Mouse (Mus musculus) neural tube, embryonic 15.5 days (tissue): ENCODE measurements around the gene Map3k9. TPM values are rescaled to one million over a fixed set of nuclear protein-coding genes. Genes with fewer than 3 reads are reported as not detected.

ENCODE experiments used
- ATAC-seq: fragments of 200-750 bp; cut with Nextera tagmentation; 2 replicates; pipeline ENCODE4 v1.8.0; 2017; ENCODE audit warnings: mild to moderate bottlenecking, moderate TSS enrichment, moderate library complexity; ENCODE audit not compliant: low FRiP score
- H3K27ac ChIP-seq: fragments of 300-500 bp; sonication (generic); replicated peaks from 2 replicates; pipeline ENCODE4 v1.5.1; 2015; ENCODE audit warnings: mild to moderate bottlenecking, inconsistent platforms
- H3K27me3 ChIP-seq: fragments of 300-500 bp; sonication (generic); replicated peaks from 2 replicates; pipeline ENCODE4 v1.6.1; 2015; ENCODE audit warnings: inconsistent platforms
- H3K36me3 ChIP-seq: fragments of 300-500 bp; sonication (generic); 2 replicates; pipeline ENCODE4 v1.6.1; 2015; ENCODE audit warnings: inconsistent platforms
- H3K4me1 ChIP-seq: fragments of 300-500 bp; sonication (generic); 2 replicates; pipeline ENCODE4 v1.6.1; 2015; ENCODE audit warnings: inconsistent platforms
- H3K4me2 ChIP-seq: fragments of 300-500 bp; sonication (generic); 2 replicates; pipeline ENCODE4 v1.6.1; 2015; ENCODE audit warnings: inconsistent platforms, mild to moderate bottlenecking, moderate library complexity
- H3K4me3 ChIP-seq: fragments of 300-500 bp; sonication (generic); replicated peaks from 2 replicates; pipeline ENCODE4 v1.5.1; 2015; ENCODE audit warnings: mild to moderate bottlenecking, inconsistent platforms
- H3K9ac ChIP-seq: fragments of 300-500 bp; sonication (generic); replicated peaks from 2 replicates; pipeline ENCODE4 v1.6.1; 2015; ENCODE audit warnings: mild to moderate bottlenecking, inconsistent platforms
- H3K9me3 ChIP-seq: fragments of 300-500 bp; sonication (generic); replicated peaks from 2 replicates; pipeline ENCODE4 v1.6.1; 2016; ENCODE audit warnings: inconsistent platforms
- WGBS: fragments of 180-500 bp; shearing (Covaris S2); methylation state at CpG from one replicate; pipeline ENCODE4 v1.1.7; 2015; ENCODE audit warnings: mixed read lengths; 5-methylcytosine and 5-hydroxymethylcytosine counted together
- polyA plus RNA-seq: library from polyadenylated mRNA; unstranded; fragments of >200 nt; fragmentation: Nextera tagmentation; extraction: Ambion mirVana; gene quantifications from 2 replicates; pipeline ENCODE4 v1.2.1, GENCODE M21; 2015

The Map3k9 gene
- polyA plus RNA-seq, 1 experiment from 2014 or later = 11.5 TPM

GRCm38 (mm10) chr12:81691177-81691730 is 89.7 kb downstream of the Map3k9 start:
- H3K4me3 ChIP-seq = no peak overlapping the region
- no peak for ATAC-seq
- H3K4me1 ChIP-seq = peaks cover 7% of the 10 kb centered on the region
- no peak overlapping the region for H3K4me2 ChIP-seq
- 56% methylated on average over 8 of the region's 8 CpGs for WGBS
- H3K27me3 ChIP-seq = no peaks in the 10 kb centered on the region
- H3K36me3 ChIP-seq = no peaks in the 10 kb centered on the region
- H3K27ac ChIP-seq = no peak overlapping the region
- no peaks in the 10 kb centered on the region for H3K9me3 ChIP-seq
- H3K9ac ChIP-seq = no peak overlapping the region

GRCm38 (mm10) chr12:81690751-81691150 is 90.2 kb downstream of the Map3k9 start:
- no peaks in the 10 kb centered on the region for H3K36me3 ChIP-seq
- H3K9me3 ChIP-seq = no peaks in the 10 kb centered on the region

GRCm38 (mm10) chr12:81690111-81690510 is 90.9 kb downstream of the Map3k9 start:
- Histone ChIP-seq H3K27ac (no peak overlapping the region), H3K4me1 (peaks cover 15% of the 10 kb centered on the region), H3K9ac (no peak overlapping the region), H3K4me3 (no peak overlapping the region), H3K9me3 (no peaks in the 10 kb centered on the region), H3K4me2 (no peak overlapping the region), H3K27me3 (no peaks in the 10 kb centered on the region), H3K36me3 (no peaks in the 10 kb centered on the region)
- no peak for ATAC-seq
- 94% methylated on average over 15 of the region's 15 CpGs for WGBS

More at GRCm38 (mm10) chr12:81690751-81691150, 90.2 kb downstream of the Map3k9 start:
- Histone ChIP-seq H3K4me3 (no peak overlapping the region), H3K4me1 (peaks cover 12% of the 10 kb centered on the region), H3K4me2 (no peak overlapping the region), H3K27me3 (no peaks in the 10 kb centered on the region), H3K9ac (no peak overlapping the region), H3K27ac (no peak overlapping the region)
- 87% methylated on average over 7 of the region's 7 CpGs for WGBS
- no peak for ATAC-seq

- ATAC-seq = no peak
- Histone ChIP-seq H3K27me3 (no peaks in the 10 kb centered on the region), H3K4me1 (peaks cover 15% of the 10 kb centered on the region), H3K4me3 (no peak overlapping the region), H3K27ac (no peak overlapping the region), H3K36me3 (no peaks in the 10 kb centered on the region), H3K9me3 (no peaks in the 10 kb centered on the region), H3K4me2 (no peak overlapping the region), H3K9ac (no peak overlapping the region)
- WGBS = 56% methylated on average over 4 of the region's 4 CpGs
Measured at GRCm38 (mm10) chr12:81689505-81690056, 91.4 kb downstream of the Map3k9 start.

- Histone ChIP-seq H3K9me3 (no peaks in the 10 kb centered on the region), H3K9ac (no peak overlapping the region), H3K27me3 (no peaks in the 10 kb centered on the region), H3K4me3 (no peak overlapping the region), H3K27ac (no peak overlapping the region), H3K4me1 (peaks cover 15% of the 10 kb centered on the region), H3K36me3 (no peaks in the 10 kb centered on the region), H3K4me2 (no peak overlapping the region)
- 90% methylated on average over 4 of the region's 4 CpGs for WGBS
- ATAC-seq = no peak
Measured at GRCm38 (mm10) chr12:81688537-81688936, 92.4 kb downstream of the Map3k9 start.

- Histone ChIP-seq H3K27me3 (no peaks in the 10 kb centered on the region), H3K36me3 (no peaks in the 10 kb centered on the region), H3K9ac (no peak overlapping the region), H3K4me3 (no peak overlapping the region), H3K4me2 (no peak overlapping the region), H3K9me3 (no peaks in the 10 kb centered on the region), H3K27ac (no peak overlapping the region), H3K4me1 (peaks cover 15% of the 10 kb centered on the region)
- no peak for ATAC-seq
- WGBS = 88% methylated on average over 5 of the region's 5 CpGs
Measured at GRCm38 (mm10) chr12:81687873-81688272, 93.1 kb downstream of the Map3k9 start.

GRCm38 (mm10) chr12:81686406-81687117 is 94.4 kb downstream of the Map3k9 start:
- H3K9me3 ChIP-seq = no peaks in the 10 kb centered on the region
- WGBS = 32% methylated on average over 12 of the region's 12 CpGs
- H3K4me1 ChIP-seq = peaks cover 15% of the 10 kb centered on the region
- no peaks in the 10 kb centered on the region for H3K27me3 ChIP-seq
- no peaks in the 10 kb centered on the region for H3K36me3 ChIP-seq
- H3K9ac ChIP-seq = no peak overlapping the region
- no peak overlapping the region; the same call in 1 of the 2 replicates for H3K27ac ChIP-seq
- no peak overlapping the region; the same call in 1 of the 2 replicates for H3K4me2 ChIP-seq
- H3K4me3 ChIP-seq = no peak overlapping the region
- peak; percentile 66 for ATAC-seq

- no peaks in the 10 kb centered on the region for H3K9me3 ChIP-seq
- peaks cover 15% of the 10 kb centered on the region for H3K4me1 ChIP-seq
- whole genome bisulfite sequencing = 36% methylated on average over 3 of the region's 3 CpGs
- ATAC-seq = peak; percentile 72
- H3K4me3 ChIP-seq = no peak overlapping the region
- no peak overlapping the region; the same call in 1 of the 2 replicates for H3K4me2 ChIP-seq
- H3K36me3 ChIP-seq = no peaks in the 10 kb centered on the region
- H3K27me3 ChIP-seq = no peaks in the 10 kb centered on the region
- no peak overlapping the region for H3K9ac ChIP-seq
- no peak overlapping the region; the same call in 1 of the 2 replicates for H3K27ac ChIP-seq
Measured at GRCm38 (mm10) chr12:81685981-81686380, 95.0 kb downstream of the Map3k9 start.

- Histone ChIP-seq H3K27me3 (no peaks in the 10 kb centered on the region), H3K9me3 (no peaks in the 10 kb centered on the region), H3K4me3 (no peak overlapping the region), H3K36me3 (no peaks in the 10 kb centered on the region), H3K9ac (no peak overlapping the region), H3K27ac (no peak overlapping the region), H3K4me2 (no peak overlapping the region), H3K4me1 (peaks cover 15% of the 10 kb centered on the region)
- WGBS = 85% methylated on average over 6 of the region's 6 CpGs
- ATAC-seq = no peak
Measured at GRCm38 (mm10) chr12:81684096-81684495, 96.9 kb downstream of the Map3k9 start.

GRCm38 (mm10) chr12:81683395-81683794 is 97.6 kb downstream of the Map3k9 start:
- no peaks in the 10 kb centered on the region for H3K36me3 ChIP-seq
- WGBS = 81% methylated on average over 11 of the region's 11 CpGs
- no peak for ATAC-seq
- H3K9me3 ChIP-seq = no peaks in the 10 kb centered on the region
- H3K9ac ChIP-seq = no peak overlapping the region
- H3K4me1 ChIP-seq = peaks cover 15% of the 10 kb centered on the region
- no peak overlapping the region for H3K4me2 ChIP-seq
- no peaks in the 10 kb centered on the region for H3K27me3 ChIP-seq
- no peak overlapping the region for H3K4me3 ChIP-seq
- no peak overlapping the region for H3K27ac ChIP-seq

- 83% methylated on average over 7 of the region's 7 CpGs for WGBS
- no peak for ATAC-seq
Measured at GRCm38 (mm10) chr12:81679807-81680529, 101.0 kb downstream of the Map3k9 start.

More at GRCm38 (mm10) chr12:81679807-81680529, 101.0 kb downstream of the Map3k9 start:
- Histone ChIP-seq H3K4me2 (no peak overlapping the region), H3K27ac (no peak overlapping the region), H3K4me1 (no peaks in the 10 kb centered on the region), H3K27me3 (no peaks in the 10 kb centered on the region), H3K9me3 (no peaks in the 10 kb centered on the region), H3K36me3 (no peaks in the 10 kb centered on the region), H3K9ac (no peak overlapping the region), H3K4me3 (no peak overlapping the region)
